Mouse (Mus musculus) neural tube, embryonic 11.5 days (tissue): ENCODE measurements around the gene Tfr2. TPM values are rescaled to one million over a fixed set of nuclear protein-coding genes. Genes with fewer than 3 reads are reported as not detected.

Source experiments
- ATAC-seq: fragments of 200-750 bp; cut with Nextera tagmentation; 2 replicates; pipeline ENCODE4 v1.8.0; 2017; ENCODE audit warnings: moderate number of reproducible peaks, mild to moderate bottlenecking, moderate TSS enrichment, moderate library complexity; ENCODE audit not compliant: insufficient read depth, low FRiP score, low TSS enrichment
- DNase-seq: peaks from one replicate; pipeline ENCODE4 v3.0.0-alpha.2; 2015; ENCODE audit warnings: low spot score
- H3K27ac ChIP-seq: fragments of 300-500 bp; sonication (generic); 2 replicates; pipeline ENCODE4 v1.5.1; 2014; ENCODE audit warnings: low read depth, mild to moderate bottlenecking, low read length
- H3K27me3 ChIP-seq: fragments of 300-500 bp; sonication (generic); 2 replicates; pipeline ENCODE4 v1.6.1; 2014; ENCODE audit warnings: mild to moderate bottlenecking, low read length, mixed read lengths; ENCODE audit not compliant: control insufficient read depth, insufficient read depth
- H3K36me3 ChIP-seq: fragments of 300-500 bp; sonication (generic); 2 replicates; pipeline ENCODE4 v1.6.1; 2014; ENCODE audit warnings: mild to moderate bottlenecking, low read length, moderate library complexity, mixed read lengths; ENCODE audit not compliant: control insufficient read depth, insufficient read depth
- H3K4me1 ChIP-seq: fragments of 300-500 bp; sonication (generic); 2 replicates; pipeline ENCODE4 v1.6.1; 2014; ENCODE audit warnings: low read length, mixed read lengths; ENCODE audit not compliant: control insufficient read depth, insufficient read depth
- H3K4me2 ChIP-seq: fragments of 300-500 bp; sonication (generic); 2 replicates; pipeline ENCODE4 v1.6.1; 2014; ENCODE audit warnings: low read depth, mild to moderate bottlenecking, moderate library complexity
- H3K4me3 ChIP-seq: fragments of 300-500 bp; sonication (generic); 2 replicates; pipeline ENCODE4 v1.5.1; 2014; ENCODE audit warnings: low read depth, low read length
- H3K9ac ChIP-seq: fragments of 300-500 bp; sonication (generic); 2 replicates; pipeline ENCODE4 v1.6.1; 2014; ENCODE audit warnings: mild to moderate bottlenecking, low read length
- H3K9me3 ChIP-seq: fragments of 300-500 bp; sonication (generic); 2 replicates; pipeline ENCODE4 v1.6.1; 2016; ENCODE audit warnings: low read length; ENCODE audit not compliant: control insufficient read depth
- WGBS: fragments of 180-500 bp; shearing (Covaris S2); extraction: QIAGEN DNeasy Blood & Tissue Kit; methylation state at CpG from one replicate; pipeline ENCODE4 v1.1.7; 2014; 5-methylcytosine and 5-hydroxymethylcytosine counted together
- polyA plus RNA-seq: library from polyadenylated mRNA; unstranded; fragments of >200 nt; fragmentation: Nextera tagmentation; extraction: Ambion mirVana; gene quantifications from 2 replicates; pipeline ENCODE4 v1.2.1, GENCODE M21; 2014

The Tfr2 gene
- polyA plus RNA-seq, 1 experiment from 2014 or later: 0.97 TPM

GRCm38 (mm10) chr5:137527413-137527812 lies 42.2 kb upstream of the Tfr2 start:
- Histone ChIP-seq H3K4me2 (no peak overlapping the region), H3K27me3 (no peaks in the 10 kb centered on the region), H3K9me3 (no peaks in the 10 kb centered on the region), H3K4me1 (peaks cover 14% of the 10 kb centered on the region; the same call in 1 of the 2 replicates), H3K27ac (no peak overlapping the region), H3K9ac (no peak overlapping the region), H3K36me3 (peaks cover 39% of the 10 kb centered on the region), H3K4me3 (no peak overlapping the region)
- no peak for ATAC-seq
- no peak for DNase-seq
- 50% methylated on average over 1 of the region's 1 CpGs for WGBS

GRCm38 (mm10) chr5:137528247-137528968 lies 41.2 kb upstream of the Tfr2 start:
- Histone ChIP-seq H3K27ac (no peak overlapping the region), H3K4me2 (no peak overlapping the region), H3K9ac (no peak overlapping the region), H3K4me3 (0 out of 2 replicates have a peak overlapping the region, but pooled peaks have one; percentile 4), H3K4me1 (peaks cover 14% of the 10 kb centered on the region; the same call in 1 of the 2 replicates), H3K27me3 (no peaks in the 10 kb centered on the region), H3K9me3 (no peaks in the 10 kb centered on the region), H3K36me3 (peaks cover 29% of the 10 kb centered on the region)
- DNase-seq (no peak), ATAC-seq (no peak)
- 85% methylated on average over 22 of the region's 22 CpGs for WGBS

GRCm38 (mm10) chr5:137529221-137529995 lies 40.2 kb upstream of the Tfr2 start:
- no peak for ATAC-seq
- Histone ChIP-seq H3K9ac (peak overlapping the region; percentile 93; the same call in 1 of the 2 replicates), H3K4me3 (peak overlapping the region; percentile 89), H3K9me3 (no peaks in the 10 kb centered on the region), H3K4me2 (peak overlapping the region; percentile 69), H3K27ac (no peak overlapping the region), H3K36me3 (peaks cover 20% of the 10 kb centered on the region), H3K4me1 (peaks cover 14% of the 10 kb centered on the region; the same call in 1 of the 2 replicates), H3K27me3 (no peaks in the 10 kb centered on the region)
- no peak for DNase-seq
- 78% methylated on average over 15 of the region's 15 CpGs for WGBS

GRCm38 (mm10) chr5:137530075-137530474 lies 39.6 kb upstream of the Tfr2 start:
- Histone ChIP-seq H3K4me2 (peak overlapping the region; percentile 69), H3K4me1 (peaks cover 14% of the 10 kb centered on the region; the same call in 1 of the 2 replicates), H3K36me3 (peaks cover 20% of the 10 kb centered on the region), H3K27ac (peak overlapping the region; percentile 94), H3K9ac (peak overlapping the region; percentile 93), H3K27me3 (no peaks in the 10 kb centered on the region), H3K9me3 (no peaks in the 10 kb centered on the region), H3K4me3 (peak overlapping the region; percentile 89)
- 80% methylated on average over 8 of the region's 8 CpGs for WGBS
- DNase-seq (no peak), ATAC-seq (no peak)

GRCm38 (mm10) chr5:137530588-137531413 lies 38.8 kb upstream of the Tfr2 start:
- under 1% methylated on average over 42 of the region's 46 CpGs for WGBS
- Histone ChIP-seq H3K27ac (peak overlapping the region; percentile 94), H3K27me3 (no peaks in the 10 kb centered on the region), H3K4me2 (peak overlapping the region; percentile 69), H3K36me3 (peaks cover 18% of the 10 kb centered on the region), H3K9me3 (no peaks in the 10 kb centered on the region), H3K9ac (peak overlapping the region; percentile 93), H3K4me3 (peak overlapping the region; percentile 89), H3K4me1 (peaks cover 14% of the 10 kb centered on the region; the same call in 1 of the 2 replicates)
- ATAC-seq (peak; percentile 43), DNase-seq (peak; percentile 91)

- H3K9me3 ChIP-seq: no peaks in the 10 kb centered on the region
- H3K9ac ChIP-seq: peak overlapping the region; percentile 93
- peak; percentile 17 for ATAC-seq
- H3K4me1 ChIP-seq: peaks cover 14% of the 10 kb centered on the region; the same call in 1 of the 2 replicates
- WGBS: under 1% methylated on average over 49 of the region's 51 CpGs
- peak overlapping the region; percentile 89 for H3K4me3 ChIP-seq
- peak overlapping the region; percentile 94 for H3K27ac ChIP-seq
- peaks cover 15% of the 10 kb centered on the region for H3K36me3 ChIP-seq
- H3K4me2 ChIP-seq: peak overlapping the region; percentile 69
- DNase-seq: peak; percentile 67
- no peaks in the 10 kb centered on the region for H3K27me3 ChIP-seq
Observed at GRCm38 (mm10) chr5:137531414-137532130, 38.1 kb upstream of the Tfr2 start.

GRCm38 (mm10) chr5:137532131-137532807 lies 37.4 kb upstream of the Tfr2 start:
- Histone ChIP-seq H3K27ac (peak overlapping the region; percentile 94), H3K4me1 (peaks cover 14% of the 10 kb centered on the region; the same call in 1 of the 2 replicates), H3K27me3 (no peaks in the 10 kb centered on the region), H3K4me2 (peak overlapping the region; percentile 69), H3K4me3 (peak overlapping the region; percentile 89), H3K36me3 (peaks cover 13% of the 10 kb centered on the region), H3K9ac (peak overlapping the region; percentile 93), H3K9me3 (no peaks in the 10 kb centered on the region)
- ATAC-seq (no peak), DNase-seq (peak; percentile 49)
- WGBS: 1% methylated on average over 19 of the region's 19 CpGs
